Mouse (Mus musculus) myocyte (in vitro differentiated cells): ENCODE results near the gene Tekt1. TPM values are rescaled to one million over a fixed set of nuclear protein-coding genes. Genes with fewer than 3 reads are reported as not detected.
"Not testable (repeated sequence)": the region's sequence is repeated elsewhere in the genome, so short reads cannot be mapped to it uniquely, and the experiment has no call there.

Source experiments
- H3K27me3 ChIP-seq: one replicate; pipeline ENCODE4 v1.6.1; 2011; ENCODE audit not compliant: control insufficient read depth, insufficient read depth, insufficient read length
- H3K36me3 ChIP-seq: one replicate; pipeline ENCODE4 v1.6.1; 2011; ENCODE audit not compliant: control insufficient read depth, insufficient read depth
- H3K4me2 ChIP-seq: one replicate; pipeline ENCODE4 v1.6.1; 2011; ENCODE audit warnings: low read depth, control low read depth
- H3K4me3 ChIP-seq: one replicate; pipeline ENCODE4 v1.5.1; 2011; ENCODE audit warnings: mild to moderate bottlenecking, control low read depth, moderate library complexity
- H3K79me2 ChIP-seq: one replicate; pipeline ENCODE4 v1.6.1; 2011; ENCODE audit not compliant: control insufficient read depth, insufficient read depth
- H3ac ChIP-seq: one replicate; pipeline ENCODE4 v1.6.1; 2011; ENCODE audit not compliant: control insufficient read depth, insufficient read length
- CEBPB ChIP-seq: IDR thresholded peaks from 2 replicates; pipeline ENCODE4 v1.6.1; 2011; ENCODE audit warnings: mild to moderate bottlenecking, moderate library complexity; ENCODE audit not compliant: poor library complexity, insufficient read depth, severe bottlenecking
- E2F4 ChIP-seq: IDR thresholded peaks from one replicate; pipeline ENCODE4 v1.6.1; 2011; ENCODE audit warnings: mild to moderate bottlenecking, control low read depth, moderate library complexity; ENCODE audit not compliant: insufficient read depth
- MAX ChIP-seq: IDR thresholded peaks from one replicate; pipeline ENCODE4 v1.6.1; 2011; ENCODE audit warnings: low read depth, mild to moderate bottlenecking, control low read depth
- MYOD1 ChIP-seq, 3 experiments: IDR thresholded peaks; one replicate each; pipeline ENCODE4 v1.6.1; 2011; ENCODE audit warnings: control low read depth in 2 of 3, low read depth in 2 of 3, mild to moderate bottlenecking in 2 of 3, moderate library complexity in 1 of 3; ENCODE audit not compliant: insufficient read length in 2 of 3, control insufficient read depth in 1 of 3
- MYOG ChIP-seq, 3 experiments: IDR thresholded peaks; one replicate each; pipeline ENCODE4 v1.6.1; 2011; ENCODE audit warnings: control low read depth in 2 of 3, low read depth in 2 of 3, mild to moderate bottlenecking in 2 of 3; ENCODE audit not compliant: insufficient read length in 2 of 3, control insufficient read depth in 1 of 3, insufficient read depth in 1 of 3
- POLR2A ChIP-seq: IDR thresholded peaks from one replicate; pipeline ENCODE4 v1.6.1; 2011; ENCODE audit warnings: low read depth, mild to moderate bottlenecking, control low read depth, moderate library complexity; ENCODE audit not compliant: insufficient read length
- POLR2AphosphoS2 ChIP-seq: IDR thresholded peaks from one replicate; pipeline ENCODE4 v1.6.1; 2011; ENCODE audit warnings: low read depth, control low read depth; ENCODE audit not compliant: insufficient read length
- REST ChIP-seq: IDR thresholded peaks from one replicate; pipeline ENCODE4 v1.6.1; 2011; ENCODE audit warnings: mild to moderate bottlenecking, control low read depth, moderate library complexity; ENCODE audit not compliant: insufficient read depth, insufficient read length
- SRF ChIP-seq: IDR thresholded peaks from one replicate; pipeline ENCODE4 v1.6.1; 2011; ENCODE audit warnings: low read depth; ENCODE audit not compliant: control insufficient read depth, insufficient read length
- TCF12 ChIP-seq: IDR thresholded peaks from one replicate; pipeline ENCODE4 v1.6.1; 2011; ENCODE audit warnings: mild to moderate bottlenecking, control low read depth; ENCODE audit not compliant: poor library complexity, insufficient read depth, severe bottlenecking
- TCF3 ChIP-seq: IDR thresholded peaks from one replicate; pipeline ENCODE4 v1.6.1; 2011; ENCODE audit warnings: low read depth, control low read depth; ENCODE audit not compliant: insufficient read length
- USF1 ChIP-seq: IDR thresholded peaks from one replicate; pipeline ENCODE4 v1.6.1; 2011; ENCODE audit warnings: low read depth, mild to moderate bottlenecking, control low read depth, moderate library complexity
- polyA plus RNA-seq: library from polyadenylated mRNA; unstranded; fragments of >200 nt; fragmentation: generic; extraction: Trizol; gene quantifications from one replicate; pipeline ENCODE4 v1.2.1, GENCODE M21; 2012; ENCODE audit warnings: missing spikeins

Gene Tekt1
- polyA plus RNA-seq, 1 experiment, result not detected

- TF ChIP-seq MAX, result no peak
- TF ChIP-seq POLR2AphosphoS2, result no peak
- no peak for TF ChIP-seq SRF
- no peak for TF ChIP-seq TCF3
- TF ChIP-seq MYOD1 (IDR thresholded peaks at IDR 0.05; ENCODE audit: control insufficient read depth in 1 of 3, insufficient read length in 2 of 3, low read depth in 2 of 3), result no peak
- no peak for TF ChIP-seq E2F4
- TF ChIP-seq CEBPB, result no peak
- TF ChIP-seq POLR2A, result no peak
- TF ChIP-seq REST, result no peak
- no peak for TF ChIP-seq MYOG (IDR thresholded peaks at IDR 0.05; ENCODE audit: control insufficient read depth in 1 of 3, insufficient read depth in 1 of 3, insufficient read length in 2 of 3, low read depth in 2 of 3)
- TF ChIP-seq USF1, result no peak
- no peak for TF ChIP-seq TCF12
- Histone ChIP-seq H3K79me2 (no peaks in the 10 kb centered on the region), H3ac (no peak overlapping the region), H3K27me3 (no peaks in the 10 kb centered on the region), H3K4me3 (no peak overlapping the region), H3K4me2 (no peak overlapping the region), H3K36me3 (no peaks in the 10 kb centered on the region)
These were observed 17.8 kb downstream of the Tekt1 start for GRCm38 (mm10) chr11:72344486-72344885.

- Histone ChIP-seq H3K4me2 (no peak overlapping the region), H3K79me2 (no peaks in the 10 kb centered on the region), H3K36me3 (no peaks in the 10 kb centered on the region), H3K4me3 (no peak overlapping the region), H3ac (no peak overlapping the region), H3K27me3 (no peaks in the 10 kb centered on the region)
- TF ChIP-seq MYOG (IDR thresholded peaks at IDR 0.05; ENCODE audit: control insufficient read depth in 1 of 3, insufficient read depth in 1 of 3, insufficient read length in 2 of 3, low read depth in 2 of 3), result no peak
- TF ChIP-seq MYOD1 (IDR thresholded peaks at IDR 0.05; ENCODE audit: control insufficient read depth in 1 of 3, insufficient read length in 2 of 3, low read depth in 2 of 3), result no peak
- no peak for TF ChIP-seq SRF
- no peak for TF ChIP-seq POLR2AphosphoS2
- no peak for TF ChIP-seq TCF12
- no peak for TF ChIP-seq POLR2A
- TF ChIP-seq CEBPB, result no peak
- TF ChIP-seq USF1, result no peak
- TF ChIP-seq E2F4, result no peak
- no peak for TF ChIP-seq REST
- no peak for TF ChIP-seq MAX
These were observed 18.3 kb downstream of the Tekt1 start for GRCm38 (mm10) chr11:72343904-72344303.

- not testable (repeated sequence) for H3K36me3 ChIP-seq, H3K79me2 ChIP-seq, H3K4me2 ChIP-seq
These were observed 19.0 kb downstream of the Tekt1 start for GRCm38 (mm10) chr11:72343238-72343625.

GRCm38 (mm10) chr11:72342549-72343237 is 19.5 kb downstream of the Tekt1 start:
- no peaks in the 10 kb centered on the region for H3K79me2 ChIP-seq
- peak; percentile 71 to 81 (median 80) for TF ChIP-seq MYOD1 (IDR thresholded peaks at IDR 0.05; ENCODE audit: control insufficient read depth in 1 of 3, insufficient read length in 2 of 3, low read depth in 2 of 3)
- peak; percentile 52 to 84 (median 76) for TF ChIP-seq MYOG (IDR thresholded peaks at IDR 0.05; ENCODE audit: control insufficient read depth in 1 of 3, insufficient read depth in 1 of 3, insufficient read length in 2 of 3, low read depth in 2 of 3)
- no peak for TF ChIP-seq POLR2A
- H3K27me3 ChIP-seq, result no peaks in the 10 kb centered on the region
- H3K4me2 ChIP-seq, result peak overlapping the region; percentile 37
- no peaks in the 10 kb centered on the region for H3K36me3 ChIP-seq
- H3ac ChIP-seq, result no peak overlapping the region
- no peak overlapping the region for H3K4me3 ChIP-seq

More at GRCm38 (mm10) chr11:72343238-72343625, 19.0 kb downstream of the Tekt1 start:
- not testable (repeated sequence) for H3ac ChIP-seq, H3K27me3 ChIP-seq, H3K4me3 ChIP-seq

GRCm38 (mm10) chr11:72339716-72340115 is 22.5 kb downstream of the Tekt1 start:
- H3K36me3 ChIP-seq, result no peaks in the 10 kb centered on the region
- no peak overlapping the region for H3K4me3 ChIP-seq
- TF ChIP-seq MAX, result no peak
- TF ChIP-seq TCF3, result no peak
- TF ChIP-seq POLR2AphosphoS2, result no peak
- TF ChIP-seq MYOD1 (IDR thresholded peaks at IDR 0.05; ENCODE audit: control insufficient read depth in 1 of 3, insufficient read length in 2 of 3, low read depth in 2 of 3), result no peak
- TF ChIP-seq CEBPB, result no peak
- no peak for TF ChIP-seq REST
- H3K4me2 ChIP-seq, result no peak overlapping the region
- H3ac ChIP-seq, result no peak overlapping the region
- H3K27me3 ChIP-seq, result no peaks in the 10 kb centered on the region
- H3K79me2 ChIP-seq, result no peaks in the 10 kb centered on the region
